Mouse (Mus musculus) B cell, adult 2 months (primary cell): Measurements from ENCODE around the gene Wdr18.

Experiments used
- DNase-seq, 2 experiments: peaks; one replicate each; pipeline ENCODE4 v3.0.0; 2022

Wdr18 gene

GRCm38 (mm10) chr10:79927324-79928029 lies 32.5 kb upstream of the Wdr18 start:
- DNase-seq: peak; percentile 61 to 68

- peak; percentile 52 to 56 for DNase-seq
Measured at GRCm38 (mm10) chr10:79928030-79928694, 31.8 kb upstream of the Wdr18 start.

GRCm38 (mm10) chr10:79928907-79929701 lies 30.8 kb upstream of the Wdr18 start:
- no peak for DNase-seq

GRCm38 (mm10) chr10:79929967-79930825 lies 29.8 kb upstream of the Wdr18 start:
- DNase-seq: no peak

- no peak for DNase-seq
Measured at GRCm38 (mm10) chr10:79930826-79931186, 29.1 kb upstream of the Wdr18 start.

- no peak for DNase-seq
Measured at GRCm38 (mm10) chr10:79931797-79932196, 28.2 kb upstream of the Wdr18 start.

- no peak for DNase-seq
Measured at GRCm38 (mm10) chr10:79932736-79933135, 27.2 kb upstream of the Wdr18 start.

GRCm38 (mm10) chr10:79933145-79933679 lies 26.7 kb upstream of the Wdr18 start:
- DNase-seq: no peak

GRCm38 (mm10) chr10:79933861-79934260 lies 26.1 kb upstream of the Wdr18 start:
- no peak for DNase-seq

- DNase-seq: no peak
Measured at GRCm38 (mm10) chr10:79934272-79934721, 25.7 kb upstream of the Wdr18 start.

GRCm38 (mm10) chr10:79934794-79935569 lies 25.0 kb upstream of the Wdr18 start:
- no peak for DNase-seq

- DNase-seq: no peak
Measured at GRCm38 (mm10) chr10:79936284-79936910, 23.6 kb upstream of the Wdr18 start.

- DNase-seq: peak; percentile 81 to 83
Measured at GRCm38 (mm10) chr10:79936911-79937441, 23.0 kb upstream of the Wdr18 start.

GRCm38 (mm10) chr10:79937775-79938526 lies 22.0 kb upstream of the Wdr18 start:
- no peak for DNase-seq

- DNase-seq: peak; percentile 89 to 93
Measured at GRCm38 (mm10) chr10:79940749-79941148, 19.2 kb upstream of the Wdr18 start.

- no peak for DNase-seq
Measured at GRCm38 (mm10) chr10:79942988-79943387, 17.0 kb upstream of the Wdr18 start.

GRCm38 (mm10) chr10:79943471-79943901 lies 16.5 kb upstream of the Wdr18 start:
- no peak for DNase-seq

GRCm38 (mm10) chr10:79945507-79946234 lies 14.3 kb upstream of the Wdr18 start:
- no peak for DNase-seq

GRCm38 (mm10) chr10:79946752-79947322 lies 13.1 kb upstream of the Wdr18 start:
- DNase-seq: no peak
